Mouse (Mus musculus) retina, postnatal 7 days (tissue): ENCODE measurements around the gene Taf3.

Experiments used
- DNase-seq: peaks from one replicate; pipeline ENCODE4 v3.0.0-alpha.2; 2012; ENCODE audit warnings: low read depth, low spot score

Taf3 gene

GRCm38 (mm10) chr2:9876621-9877325, 171.6 kb downstream of the Taf3 start:
- DNase-seq, result no peak

GRCm38 (mm10) chr2:9875676-9876357, 172.6 kb downstream of the Taf3 start:
- no peak for DNase-seq

- no peak for DNase-seq
Measured at GRCm38 (mm10) chr2:9875220-9875619, 173.2 kb downstream of the Taf3 start.

GRCm38 (mm10) chr2:9874467-9875219, 173.8 kb downstream of the Taf3 start:
- no peak for DNase-seq

- no peak for DNase-seq
Measured at GRCm38 (mm10) chr2:9873757-9874156, 174.6 kb downstream of the Taf3 start.

GRCm38 (mm10) chr2:9872682-9873081, 175.7 kb downstream of the Taf3 start:
- DNase-seq, result no peak

GRCm38 (mm10) chr2:9871798-9872197, 176.6 kb downstream of the Taf3 start:
- no peak for DNase-seq

- DNase-seq, result no peak
Measured at GRCm38 (mm10) chr2:9871141-9871716, 177.2 kb downstream of the Taf3 start.

- DNase-seq, result no peak
Measured at GRCm38 (mm10) chr2:9867092-9867825, 181.1 kb downstream of the Taf3 start.
